Mouse (Mus musculus) kidney, adult 2 months (tissue): ENCODE data around the gene Polr3e. TPM values are rescaled to one million over a fixed set of nuclear protein-coding genes. Genes with fewer than 3 reads are reported as not detected.

Source experiments
- DNase-seq: peaks from one replicate; pipeline ENCODE4 v3.0.0; 2021
- H3K27ac ChIP-seq: fragments of 200-500 bp; 2 replicates; pipeline ENCODE4 v1.5.1; 2012; ENCODE audit warnings: low read depth, low read length, control low read depth, inconsistent platforms; ENCODE audit not compliant: insufficient read depth
- H3K27me3 ChIP-seq: fragments of 200-500 bp; replicated peaks from 2 replicates; pipeline ENCODE4 v1.6.1; 2012; ENCODE audit warnings: mild to moderate bottlenecking, moderate library complexity, low read length, inconsistent platforms; ENCODE audit not compliant: control insufficient read depth, insufficient read depth
- H3K36me3 ChIP-seq: fragments of 200-500 bp; 2 replicates; pipeline ENCODE4 v1.6.1; 2012; ENCODE audit warnings: mild to moderate bottlenecking, moderate library complexity, low read length, inconsistent platforms; ENCODE audit not compliant: control insufficient read depth, insufficient read depth
- H3K4me1 ChIP-seq: fragments of 200-500 bp; 2 replicates; pipeline ENCODE4 v1.6.1; 2011; ENCODE audit warnings: low read length; ENCODE audit not compliant: control insufficient read depth, insufficient read depth
- H3K4me3 ChIP-seq: fragments of 200-500 bp; 2 replicates; pipeline ENCODE4 v1.5.1; 2011; ENCODE audit warnings: mild to moderate bottlenecking, low read depth, low read length, control low read depth; ENCODE audit not compliant: insufficient read depth
- CTCF ChIP-seq: fragments of 200-500 bp; conservative IDR thresholded peaks from 2 replicates; pipeline ENCODE4 v1.5.1; 2011; ENCODE audit warnings: low read depth, mild to moderate bottlenecking, control low read depth, low read length, moderate library complexity, mixed read lengths; ENCODE audit not compliant: insufficient read depth, insufficient read length
- POLR2A ChIP-seq: fragments of 200-500 bp; IDR thresholded peaks from one replicate; pipeline ENCODE4 v1.6.1; 2011; ENCODE audit warnings: low read depth, low read length, control low read depth
- WGBS: fragments of 180-500 bp; shearing (Covaris S2); methylation state at CpG from one replicate; pipeline ENCODE4 v1.1.7; 2018; 5-methylcytosine and 5-hydroxymethylcytosine counted together
- polyA plus RNA-seq: library from polyadenylated mRNA; depleted of rRNA; stranded (reverse); fragments of >200 nt; gene quantifications from 2 replicates; pipeline ENCODE4 v1.2.3, GENCODE M21; 2012

Polr3e gene
- polyA plus RNA-seq, 1 experiment: 26.9 TPM

GRCm38 (mm10) chr7:120913332-120913731 lies 4.2 kb upstream of the Polr3e start:
- no peaks in the 10 kb centered on the region for H3K27me3 ChIP-seq
- no peak for DNase-seq
- TF ChIP-seq CTCF (no peak; the same call in 1 of the 2 replicates), POLR2A (no peak)
- H3K27ac ChIP-seq: no peak overlapping the region
- WGBS: 57% methylated on average over 1 of the region's 1 CpGs
- no peak overlapping the region for H3K4me3 ChIP-seq
- H3K4me1 ChIP-seq: no peaks in the 10 kb centered on the region
- no peaks in the 10 kb centered on the region for H3K36me3 ChIP-seq

GRCm38 (mm10) chr7:120916262-120916875 lies 1.2 kb upstream of the Polr3e start:
- Histone ChIP-seq H3K4me1 (peaks cover 3% of the 10 kb centered on the region; the same call in 1 of the 2 replicates), H3K36me3 (no peaks in the 10 kb centered on the region), H3K27me3 (no peaks in the 10 kb centered on the region), H3K4me3 (no peak overlapping the region), H3K27ac (no peak overlapping the region)
- TF ChIP-seq POLR2A (no peak), CTCF (no peak)
- WGBS: 55% methylated on average over 11 of the region's 11 CpGs
- DNase-seq: no peak

GRCm38 (mm10) chr7:120917279-120917591 lies 309 bp upstream of the Polr3e start:
- no peak for DNase-seq
- H3K36me3 ChIP-seq: no peaks in the 10 kb centered on the region
- peak overlapping the region; percentile 73; the same call in 1 of the 2 replicates for H3K4me3 ChIP-seq
- TF ChIP-seq POLR2A (no peak), CTCF (no peak)
- H3K27ac ChIP-seq: no peak overlapping the region
- WGBS: 8% methylated on average over 12 of the region's 12 CpGs
- H3K27me3 ChIP-seq: no peaks in the 10 kb centered on the region
- H3K4me1 ChIP-seq: peaks cover 3% of the 10 kb centered on the region; the same call in 1 of the 2 replicates

- no peaks in the 10 kb centered on the region for H3K27me3 ChIP-seq
- H3K36me3 ChIP-seq: no peaks in the 10 kb centered on the region
- peak; percentile 88 for DNase-seq
- 2% methylated on average over 10 of the region's 10 CpGs for WGBS
- H3K4me1 ChIP-seq: peaks cover 3% of the 10 kb centered on the region; the same call in 1 of the 2 replicates
- peak overlapping the region; percentile 73 for H3K4me3 ChIP-seq
- H3K27ac ChIP-seq: peak overlapping the region; percentile 20; the same call in 1 of the 2 replicates
- TF ChIP-seq CTCF: no peak
- TF ChIP-seq POLR2A: no peak
Measured at GRCm38 (mm10) chr7:120918526-120918962, 1.0 kb downstream of the Polr3e start.

GRCm38 (mm10) chr7:120933110-120933509 lies 15.6 kb downstream of the Polr3e start:
- TF ChIP-seq CTCF: no peak
- no peak for TF ChIP-seq POLR2A
- WGBS: 65% methylated on average over 7 of the region's 7 CpGs
- Histone ChIP-seq H3K4me1 (no peaks in the 10 kb centered on the region; the same call in 1 of the 2 replicates), H3K36me3 (no peaks in the 10 kb centered on the region), H3K4me3 (no peak overlapping the region), H3K27me3 (no peaks in the 10 kb centered on the region), H3K27ac (no peak overlapping the region)
- DNase-seq: no peak

GRCm38 (mm10) chr7:120933680-120934195 lies 16.2 kb downstream of the Polr3e start:
- H3K4me3 ChIP-seq: no peak overlapping the region
- H3K4me1 ChIP-seq: no peaks in the 10 kb centered on the region; the same call in 1 of the 2 replicates
- no peaks in the 10 kb centered on the region for H3K27me3 ChIP-seq
- TF ChIP-seq CTCF (no peak), POLR2A (no peak)
- no peak overlapping the region for H3K27ac ChIP-seq
- no peak for DNase-seq
- no peaks in the 10 kb centered on the region for H3K36me3 ChIP-seq
- 69% methylated on average over 5 of the region's 5 CpGs for WGBS

- Histone ChIP-seq H3K36me3 (no peaks in the 10 kb centered on the region), H3K4me1 (no peaks in the 10 kb centered on the region; the same call in 1 of the 2 replicates), H3K27me3 (no peaks in the 10 kb centered on the region), H3K27ac (no peak overlapping the region), H3K4me3 (no peak overlapping the region)
- 23% methylated on average over 5 of the region's 5 CpGs for WGBS
- DNase-seq: peak; percentile 76
- TF ChIP-seq POLR2A: no peak
- peak; percentile 86 for TF ChIP-seq CTCF
Measured at GRCm38 (mm10) chr7:120934716-120935115, 17.2 kb downstream of the Polr3e start.
